ENCODE assay signal across 8 mouse cellular contexts in the genomic region with DNA sequence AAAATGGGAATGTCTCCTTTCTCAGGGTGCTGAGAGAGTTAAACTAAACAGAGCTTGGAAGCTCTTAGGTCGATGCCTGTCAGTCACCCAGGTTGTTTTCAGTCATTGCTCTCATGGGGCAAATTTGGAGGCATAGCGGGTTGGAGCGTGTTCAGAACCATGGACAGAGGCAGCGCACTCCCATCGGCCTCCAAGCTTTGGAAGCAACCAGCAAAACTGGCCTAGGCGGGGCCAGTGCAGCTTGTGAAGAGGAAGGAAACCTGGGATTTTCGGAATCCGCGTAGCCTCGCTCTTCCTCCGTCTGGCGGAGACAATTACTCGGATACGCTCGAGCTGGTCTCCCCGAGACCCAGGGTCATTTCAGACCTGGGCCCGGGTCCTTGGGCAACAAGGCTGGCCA.
DNase-seq lines count a peak whose midpoint lies in the region; ATAC-seq and TF ChIP-seq lines count a peak whose summit lies in the region.

No protein-coding gene starts in this region.

- ATAC-seq in lung, embryonic 16.5 days (ENCODE audit: low read depth): no peak

- H3K4me1 ChIP-seq in lung, embryonic 16.5 days (replicated peaks; ENCODE audit: control insufficient read depth, insufficient read depth, low read length): 0 out of 2 replicates have a peak, but pooled peaks cover 3% of the 10 kb centered on the region

- peaks cover 39% of the 10 kb centered on the region for H3K27me3 ChIP-seq in lung, embryonic 16.5 days (ENCODE audit: control insufficient read depth, insufficient read depth, low read depth, low read length)

- TF ChIP-seq POLR2A in brain, embryonic 14.5 days (IDR thresholded peaks at IDR 0.05; ENCODE audit: borderline replicate concordance, extremely low read depth, insufficient read depth, insufficient read length, poor library complexity, severe bottlenecking): no peak

- H3K9me3 ChIP-seq in lung, embryonic 16.5 days (ENCODE audit: control insufficient read depth, low read length): no peaks in the 10 kb centered on the region

- intact Hi-C loops in gastrocnemius, adult 2 months (cut with DNase I): no loop called here

- no peak overlapping the region for H3K4me3 ChIP-seq in gastrocnemius, adult 2 months
- peak overlapping the region; percentile 15; the same call in 1 of the 2 replicates for H3K4me3 ChIP-seq in lung, embryonic 16.5 days (ENCODE audit: low read length)

- DNase-seq in gastrocnemius, adult 2 months: peak; percentile 38
- no peak for DNase-seq in gastrocnemius, postnatal 25 days
- peak; percentile 62 for DNase-seq in brain, embryonic 14.5 days (ENCODE audit: low read depth)
- DNase-seq in gastrocnemius, postnatal 4 days (ENCODE audit: low spot score in 2 of 2): peak; percentile 61 to 70
- peak; percentile 71 for DNase-seq in kidney, adult 18-20 months
- DNase-seq in ovary, postnatal 36 days (ENCODE audit: low spot score): peak; percentile 67
- DNase-seq in cerebellum, adult 18-20 months: no peak

- no peak overlapping the region for H3K27ac ChIP-seq in gastrocnemius, adult 2 months
- H3K27ac ChIP-seq in lung, embryonic 16.5 days (ENCODE audit: low read length): no peak overlapping the region

- H3K36me3 ChIP-seq in lung, embryonic 16.5 days (ENCODE audit: control insufficient read depth, insufficient read depth, low read length): no peaks in the 10 kb centered on the region

- peak overlapping the region; percentile 32; the same call in 1 of the 2 replicates for H3K4me2 ChIP-seq in lung, embryonic 16.5 days (ENCODE audit: low read depth, low read length)

- no peak overlapping the region for H3K9ac ChIP-seq in lung, embryonic 16.5 days (ENCODE audit: low read length)

- TF ChIP-seq CTCF in gastrocnemius, adult 2 months (IDR thresholded peaks at IDR 0.05): no peak
- TF ChIP-seq CTCF in brain, embryonic 14.5 days (IDR thresholded peaks at IDR 0.05; ENCODE audit: borderline replicate concordance, extremely low read depth, insufficient read depth, insufficient read length): no peak

- under 1% methylated on average over 17 of the region's 17 CpGs for WGBS in lung, embryonic 16.5 days

Comparison
In these comparisons a context has a peak if more than half of its experiments do, and no peak if none do; other contexts are left out.
1. DNase-seq: peak in gastrocnemius, adult 2 months (single experiment), brain, embryonic 14.5 days (single experiment), gastrocnemius, postnatal 4 days (2 of 2), kidney, adult 18-20 months (single experiment) and ovary, postnatal 36 days (single experiment); none in gastrocnemius, postnatal 25 days (single experiment) and cerebellum, adult 18-20 months (0 of 2).